Comparison of ENCODE assay signal across 17 mouse cellular contexts in genomic region chr2:31972589-31972988, GRCm38 (mm10). TPM values are rescaled to one million over a fixed set of nuclear protein-coding genes. Genes with fewer than 3 reads are reported as not detected.
"Had no signal": no experiment of that assay in that cellular context is flagged by ENCODE, and none has a peak within 500 bp of the region (broad histone marks: within the 10 kb centered on the region; RNA-seq: fewer than 3 reads in every experiment).

No protein-coding gene starts in this region.

- H3K9ac ChIP-seq: liver, embryonic 15.5 days; lung, embryonic 14.5 days; neural tube, embryonic 13.5 days had no signal

- H3K9me3 ChIP-seq: limb, embryonic 12.5 days; liver, embryonic 15.5 days; midbrain, embryonic 10.5 days; neural tube, embryonic 13.5 days had no signal

- ATAC-seq: inflammation-experienced regulatory T-cells, adult 6 months; intestine, postnatal 0 days; midbrain, embryonic 16.5 days had no signal

- DNase-seq: layer of hippocampus, adult 9-11 months; layer of hippocampus, postnatal 36 days; lung, embryonic 14.5 days; lung, postnatal 10 days; retina, postnatal 1 day; right cerebral cortex, postnatal 4 days; spleen, adult 18-20 months; thymus, adult 18-20 months; thymus, postnatal 36 days had no signal

- H3K27me3 ChIP-seq: limb, embryonic 12.5 days; neural tube, embryonic 13.5 days had no signal

- H3K27ac ChIP-seq: liver, embryonic 15.5 days; midbrain, embryonic 10.5 days; neural tube, embryonic 13.5 days had no signal

- H3K4me3 ChIP-seq: limb, embryonic 12.5 days; liver, embryonic 15.5 days had no signal

RNA-seq across cellular contexts. Expression of gene Aif1l, which starts 22.6 kb away (rescaled TPM):
- total RNA-seq: megakaryocyte, adult 5-6 weeks had no signal
